Mouse (Mus musculus): ENCODE results near the gene Pygm. TPM values are rescaled to one million over a fixed set of nuclear protein-coding genes. Genes with fewer than 3 reads are reported as not detected.

The Pygm gene
- polyA plus RNA-seq, 1 experiment from 2014 or later: 3.4 TPM

- Histone ChIP-seq H3K9me3 (no peaks in the 10 kb centered on the region), H3K9ac (replicated peaks) (no peak overlapping the region), H3K27ac (replicated peaks) (no peak overlapping the region), H3K4me1 (0 out of 2 replicates have a peak, but pooled peaks cover 6% of the 10 kb centered on the region), H3K36me3 (peaks cover 33% of the 10 kb centered on the region), H3K27me3 (no peaks in the 10 kb centered on the region), H3K4me3 (no peak overlapping the region), H3K4me2 (replicated peaks) (no peak overlapping the region)
- 90% methylated on average over 9 of the region's 9 CpGs for WGBS
- no peak for ATAC-seq (replicated peaks)
Observed at GRCm38 (mm10) chr19:6380411-6381166, 3.6 kb upstream of the Pygm start.

DNA sequence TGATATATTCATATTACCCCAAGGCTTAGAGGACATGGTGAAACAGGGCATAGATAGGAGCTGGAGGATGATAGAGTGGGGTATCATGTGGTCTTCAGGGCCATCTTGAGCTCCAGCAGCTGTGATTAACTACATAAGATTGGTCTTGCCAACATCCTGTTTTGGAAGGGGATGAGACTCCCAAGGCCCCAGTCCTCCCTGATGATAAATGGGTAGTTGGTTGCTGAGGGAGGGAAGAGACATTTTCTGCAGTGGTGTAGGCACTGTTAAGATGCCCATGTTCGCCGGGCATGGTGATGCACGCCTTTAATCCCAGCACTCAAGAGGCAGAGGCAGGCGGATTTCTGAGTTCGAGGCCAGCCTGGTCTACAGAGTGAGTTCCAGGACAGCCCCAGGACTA is 3.0 kb upstream of the Pygm start:
- H3K4me3 ChIP-seq: no peak overlapping the region
- ATAC-seq (replicated peaks): no peak
- no peaks in the 10 kb centered on the region for H3K27me3 ChIP-seq
- peaks cover 27% of the 10 kb centered on the region for H3K36me3 ChIP-seq
- no peak overlapping the region for H3K27ac ChIP-seq (replicated peaks)
- WGBS: 94% methylated on average over 5 of the region's 5 CpGs
- H3K9ac ChIP-seq (replicated peaks): no peak overlapping the region
- H3K9me3 ChIP-seq: no peaks in the 10 kb centered on the region
- 0 out of 2 replicates have a peak, but pooled peaks cover 6% of the 10 kb centered on the region for H3K4me1 ChIP-seq
- no peak overlapping the region for H3K4me2 ChIP-seq (replicated peaks)

- no peak overlapping the region for H3K27ac ChIP-seq (replicated peaks)
- no peaks in the 10 kb centered on the region for H3K27me3 ChIP-seq
- 77% methylated on average over 4 of the region's 4 CpGs for WGBS
- no peak overlapping the region for H3K4me2 ChIP-seq (replicated peaks)
- ATAC-seq (replicated peaks): no peak
- H3K9me3 ChIP-seq: no peaks in the 10 kb centered on the region
- no peak overlapping the region for H3K9ac ChIP-seq (replicated peaks)
- H3K4me3 ChIP-seq: no peak overlapping the region
- H3K4me1 ChIP-seq: 0 out of 2 replicates have a peak, but pooled peaks cover 3% of the 10 kb centered on the region
- H3K36me3 ChIP-seq: peaks cover 15% of the 10 kb centered on the region
Observed at GRCm38 (mm10) chr19:6382323-6382924, 1.8 kb upstream of the Pygm start.

GRCm38 (mm10) chr19:6383470-6383869 is 729 bp upstream of the Pygm start:
- ATAC-seq (replicated peaks): no peak
- peaks cover 4% of the 10 kb centered on the region for H3K36me3 ChIP-seq
- H3K27me3 ChIP-seq: no peaks in the 10 kb centered on the region
- H3K9me3 ChIP-seq: no peaks in the 10 kb centered on the region
- H3K4me2 ChIP-seq (replicated peaks): no peak overlapping the region
- no peak overlapping the region for H3K4me3 ChIP-seq
- WGBS: 57% methylated on average over 5 of the region's 5 CpGs
- no peak overlapping the region for H3K27ac ChIP-seq (replicated peaks)
- H3K4me1 ChIP-seq: no peaks in the 10 kb centered on the region
- no peak overlapping the region for H3K9ac ChIP-seq (replicated peaks)

- H3K27me3 ChIP-seq: no peaks in the 10 kb centered on the region
- H3K4me2 ChIP-seq (replicated peaks): no peak overlapping the region
- ATAC-seq (replicated peaks): no peak
- H3K4me3 ChIP-seq: no peak overlapping the region
- H3K36me3 ChIP-seq: no peaks in the 10 kb centered on the region
- H3K9me3 ChIP-seq: no peaks in the 10 kb centered on the region
- 0 out of 2 replicates have a peak, but pooled peaks cover 4% of the 10 kb centered on the region for H3K4me1 ChIP-seq
- no peak overlapping the region for H3K9ac ChIP-seq (replicated peaks)
- H3K27ac ChIP-seq (replicated peaks): no peak overlapping the region
- 87% methylated on average over 11 of the region's 11 CpGs for WGBS
Observed at GRCm38 (mm10) chr19:6384954-6385353, 755 bp downstream of the Pygm start.

GRCm38 (mm10) chr19:6385419-6385818 is 1.2 kb downstream of the Pygm start:
- Histone ChIP-seq H3K4me1 (0 out of 2 replicates have a peak, but pooled peaks cover 4% of the 10 kb centered on the region), H3K36me3 (no peaks in the 10 kb centered on the region), H3K27ac (replicated peaks) (no peak overlapping the region), H3K4me2 (replicated peaks) (no peak overlapping the region), H3K4me3 (no peak overlapping the region), H3K9me3 (no peaks in the 10 kb centered on the region), H3K9ac (replicated peaks) (no peak overlapping the region), H3K27me3 (no peaks in the 10 kb centered on the region)
- WGBS: 79% methylated on average over 5 of the region's 5 CpGs
- no peak for ATAC-seq (replicated peaks)

GRCm38 (mm10) chr19:6385821-6386220 is 1.6 kb downstream of the Pygm start:
- no peak overlapping the region for H3K4me2 ChIP-seq (replicated peaks)
- ATAC-seq (replicated peaks): no peak
- no peaks in the 10 kb centered on the region for H3K27me3 ChIP-seq
- H3K4me3 ChIP-seq: no peak overlapping the region
- H3K4me1 ChIP-seq: 0 out of 2 replicates have a peak, but pooled peaks cover 4% of the 10 kb centered on the region
- WGBS: 86% methylated on average over 7 of the region's 7 CpGs
- no peaks in the 10 kb centered on the region for H3K36me3 ChIP-seq
- H3K9me3 ChIP-seq: no peaks in the 10 kb centered on the region
- no peak overlapping the region for H3K27ac ChIP-seq (replicated peaks)
- H3K9ac ChIP-seq (replicated peaks): no peak overlapping the region

DNA sequence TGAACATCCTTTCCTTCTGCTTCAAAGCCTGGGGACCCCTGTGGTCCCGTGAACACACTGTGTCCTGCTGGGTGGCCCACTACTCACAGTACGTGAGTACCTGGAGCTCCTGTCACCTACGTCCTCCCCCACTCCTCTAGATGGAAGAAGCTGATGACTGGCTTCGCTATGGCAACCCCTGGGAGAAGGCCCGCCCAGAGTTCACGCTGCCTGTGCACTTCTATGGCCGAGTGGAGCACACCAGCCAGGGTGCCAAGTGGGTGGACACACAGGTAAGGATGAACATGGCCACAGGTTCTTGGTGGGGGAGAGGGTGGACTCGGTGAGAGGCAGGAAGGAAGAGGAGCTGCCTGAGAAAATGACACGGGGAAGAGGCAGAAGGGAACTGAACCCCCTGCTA is 2.0 kb downstream of the Pygm start:
- Histone ChIP-seq H3K27me3 (no peaks in the 10 kb centered on the region), H3K27ac (replicated peaks) (no peak overlapping the region), H3K36me3 (no peaks in the 10 kb centered on the region), H3K9ac (replicated peaks) (no peak overlapping the region), H3K4me3 (no peak overlapping the region), H3K9me3 (no peaks in the 10 kb centered on the region), H3K4me1 (0 out of 2 replicates have a peak, but pooled peaks cover 4% of the 10 kb centered on the region), H3K4me2 (replicated peaks) (no peak overlapping the region)
- no peak for ATAC-seq (replicated peaks)
- WGBS: 70% methylated on average over 9 of the region's 9 CpGs

DNA sequence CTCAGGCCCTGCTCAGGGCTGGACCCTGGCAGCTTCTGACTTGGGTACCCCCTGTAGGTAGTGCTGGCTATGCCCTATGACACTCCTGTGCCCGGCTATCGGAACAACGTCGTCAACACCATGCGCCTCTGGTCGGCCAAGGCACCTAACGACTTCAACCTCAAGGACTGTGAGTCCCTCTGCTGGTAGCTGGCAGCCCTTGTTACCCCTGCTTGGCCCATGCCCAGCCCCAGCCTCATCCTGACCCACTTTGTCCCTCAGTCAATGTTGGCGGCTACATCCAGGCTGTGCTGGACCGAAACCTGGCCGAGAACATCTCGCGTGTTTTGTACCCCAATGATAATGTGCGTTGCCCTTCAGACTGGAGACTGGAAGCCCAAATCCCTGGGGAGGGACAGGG is 3.8 kb downstream of the Pygm start:
- no peak for ATAC-seq (replicated peaks)
- no peaks in the 10 kb centered on the region for H3K9me3 ChIP-seq
- H3K4me1 ChIP-seq: 0 out of 2 replicates have a peak, but pooled peaks cover 4% of the 10 kb centered on the region
- H3K4me3 ChIP-seq: no peak overlapping the region
- 81% methylated on average over 13 of the region's 13 CpGs for WGBS
- H3K9ac ChIP-seq (replicated peaks): no peak overlapping the region
- no peak overlapping the region for H3K27ac ChIP-seq (replicated peaks)
- no peaks in the 10 kb centered on the region for H3K27me3 ChIP-seq
- no peaks in the 10 kb centered on the region for H3K36me3 ChIP-seq
- no peak overlapping the region for H3K4me2 ChIP-seq (replicated peaks)

DNA sequence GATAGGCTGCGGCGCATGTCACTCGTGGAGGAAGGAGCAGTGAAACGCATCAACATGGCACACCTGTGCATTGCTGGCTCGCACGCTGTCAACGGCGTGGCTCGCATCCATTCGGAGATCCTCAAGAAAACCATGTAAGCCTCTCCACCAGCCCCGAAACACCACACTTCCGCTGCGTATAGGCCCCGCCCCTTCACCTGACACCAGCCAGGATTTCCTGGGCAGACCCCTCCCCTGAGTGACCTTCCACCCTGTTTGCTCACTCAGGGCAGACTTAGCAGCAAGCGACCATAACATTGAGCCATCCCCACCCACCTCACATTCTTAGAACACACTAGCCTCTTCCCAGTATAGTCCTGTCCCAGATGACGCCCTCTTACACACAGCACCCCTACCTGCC is 5.6 kb downstream of the Pygm start:
- H3K4me1 ChIP-seq: 0 out of 2 replicates have a peak, but pooled peaks cover 4% of the 10 kb centered on the region
- H3K27ac ChIP-seq (replicated peaks): no peak overlapping the region
- H3K27me3 ChIP-seq: no peaks in the 10 kb centered on the region
- peak; percentile 34; the same call in 1 of the 2 replicates for ATAC-seq (replicated peaks)
- peak overlapping the region; percentile 18; the same call in 1 of the 2 replicates for H3K9ac ChIP-seq (replicated peaks)
- H3K9me3 ChIP-seq: no peaks in the 10 kb centered on the region
- 6% methylated on average over 16 of the region's 16 CpGs for WGBS
- no peaks in the 10 kb centered on the region for H3K36me3 ChIP-seq
- H3K4me2 ChIP-seq (replicated peaks): peak overlapping the region; percentile 37
- H3K4me3 ChIP-seq: peak overlapping the region; percentile 15

GRCm38 (mm10) chr19:6390251-6390650 is 6.1 kb downstream of the Pygm start:
- no peak overlapping the region for H3K9ac ChIP-seq (replicated peaks)
- H3K4me3 ChIP-seq: no peak overlapping the region
- no peak overlapping the region for H3K27ac ChIP-seq (replicated peaks)
- H3K9me3 ChIP-seq: no peaks in the 10 kb centered on the region
- H3K27me3 ChIP-seq: no peaks in the 10 kb centered on the region
- 67% methylated on average over 6 of the region's 6 CpGs for WGBS
- no peak overlapping the region for H3K4me2 ChIP-seq (replicated peaks)
- no peak for ATAC-seq (replicated peaks)
- H3K4me1 ChIP-seq: 0 out of 2 replicates have a peak, but pooled peaks cover 4% of the 10 kb centered on the region
- no peaks in the 10 kb centered on the region for H3K36me3 ChIP-seq

DNA sequence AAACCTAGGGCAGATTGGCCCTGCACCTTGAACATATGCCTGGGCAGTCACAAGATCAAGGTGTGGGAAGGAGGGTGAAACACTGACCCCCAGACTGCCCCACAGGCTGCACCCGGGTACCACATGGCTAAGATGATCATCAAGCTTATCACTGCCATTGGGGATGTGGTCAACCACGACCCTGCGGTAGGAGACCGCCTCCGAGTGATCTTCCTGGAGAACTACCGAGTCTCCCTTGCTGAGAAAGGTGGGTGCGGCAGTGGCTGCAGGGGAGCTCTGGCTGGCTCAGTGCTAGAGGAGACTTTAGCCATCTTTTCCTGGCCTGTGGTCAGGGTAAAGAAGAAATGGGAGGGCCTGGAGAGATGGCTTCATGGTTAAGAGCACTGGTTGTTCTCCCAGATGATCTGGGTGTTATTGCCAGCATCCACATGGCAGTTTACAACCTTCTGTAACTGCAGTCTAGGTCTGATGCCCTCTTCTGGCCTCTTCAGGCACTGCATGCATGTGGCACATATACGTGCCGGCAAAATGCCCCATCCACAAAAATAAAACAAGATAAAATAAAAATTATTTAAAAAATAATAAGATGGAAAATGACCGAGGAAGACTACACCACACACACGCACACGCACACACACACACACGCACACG is 8.7 kb downstream of the Pygm start:
- H3K27ac ChIP-seq (replicated peaks): no peak overlapping the region
- H3K4me1 ChIP-seq: 0 out of 2 replicates have a peak, but pooled peaks cover 4% of the 10 kb centered on the region
- no peak for ATAC-seq (replicated peaks)
- no peaks in the 10 kb centered on the region for H3K36me3 ChIP-seq
- no peaks in the 10 kb centered on the region for H3K9me3 ChIP-seq
- H3K27me3 ChIP-seq: no peaks in the 10 kb centered on the region
- H3K4me2 ChIP-seq (replicated peaks): no peak overlapping the region
- whole genome bisulfite sequencing: 93% methylated on average over 14 of the region's 14 CpGs
- H3K9ac ChIP-seq (replicated peaks): no peak overlapping the region
- H3K4me3 ChIP-seq: no peak overlapping the region

Data from forebrain, embryonic 15.5 days (tissue).